Mouse (Mus musculus) megakaryocyte, adult 5-6 weeks (primary cell): ENCODE data around the gene Hivep2. TPM values are rescaled to one million over a fixed set of nuclear protein-coding genes. Genes with fewer than 3 reads are reported as not detected.

Experiments
- ATAC-seq: 2 replicates; pipeline ENCODE4 v1.8.0; 2016; ENCODE audit warnings: mild to moderate bottlenecking, inconsistent platforms; ENCODE audit not compliant: poor library complexity, severe bottlenecking
- total RNA-seq, 2 experiments: library from RNA; stranded (forward) in 1 of 2; stranded (reverse) in 1 of 2; fragments of 153-499, 151-499 nt in 1 of 2; fragments of 221-1000, 200-1000 nt in 1 of 2; gene quantifications; 2 replicates each; pipeline versions ENCODE4 v1.2.3 to v1.2.4; 2015 to 2017

Gene Hivep2
- total RNA-seq, 2 experiments from 2014 or later: 2.0 to 5.2 TPM

DNA sequence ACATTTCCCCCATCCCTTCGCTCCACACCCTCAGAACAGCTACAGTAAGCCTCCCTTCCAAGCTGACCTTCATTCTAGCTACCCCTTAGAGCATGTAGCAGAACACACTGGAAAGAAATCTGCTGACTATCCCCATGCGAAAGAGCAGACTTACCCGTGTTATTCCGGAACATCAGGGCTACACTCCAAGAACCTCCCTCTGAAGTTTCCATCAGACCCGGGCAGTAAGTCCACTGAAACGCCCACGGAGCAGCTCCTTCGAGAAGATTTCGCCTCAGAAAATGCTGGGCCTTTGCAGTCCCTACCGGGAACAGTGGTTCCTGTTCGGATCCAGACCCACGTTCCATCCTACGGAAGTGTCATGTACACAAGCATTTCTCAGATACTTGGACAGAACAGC, 165.4 kb downstream of the Hivep2 start:
- no peak for ATAC-seq

DNA sequence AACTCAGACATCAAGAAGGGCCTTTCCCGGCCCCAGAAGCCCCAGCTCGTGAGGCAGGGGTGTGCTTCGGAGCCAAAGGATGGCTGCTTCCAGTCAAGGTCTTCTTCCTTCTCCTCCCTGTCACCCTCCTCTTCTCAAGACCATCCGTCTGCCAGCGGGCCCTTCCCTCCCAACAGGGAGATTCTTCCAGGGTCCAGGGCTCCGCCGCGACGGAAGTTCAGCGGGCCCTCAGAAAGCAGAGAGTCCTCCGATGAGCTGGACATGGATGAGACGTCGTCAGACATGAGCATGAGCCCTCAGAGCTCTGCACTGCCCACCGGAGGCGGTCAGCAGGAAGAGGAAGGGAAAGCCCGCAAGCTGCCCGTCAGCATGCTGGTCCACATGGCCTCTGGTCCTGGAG, 166.2 kb downstream of the Hivep2 start:
- no peak for ATAC-seq

- peak; percentile 82 for ATAC-seq
Measured at GRCm38 (mm10) chr10:14132937-14133336, 167.1 kb downstream of the Hivep2 start.

DNA sequence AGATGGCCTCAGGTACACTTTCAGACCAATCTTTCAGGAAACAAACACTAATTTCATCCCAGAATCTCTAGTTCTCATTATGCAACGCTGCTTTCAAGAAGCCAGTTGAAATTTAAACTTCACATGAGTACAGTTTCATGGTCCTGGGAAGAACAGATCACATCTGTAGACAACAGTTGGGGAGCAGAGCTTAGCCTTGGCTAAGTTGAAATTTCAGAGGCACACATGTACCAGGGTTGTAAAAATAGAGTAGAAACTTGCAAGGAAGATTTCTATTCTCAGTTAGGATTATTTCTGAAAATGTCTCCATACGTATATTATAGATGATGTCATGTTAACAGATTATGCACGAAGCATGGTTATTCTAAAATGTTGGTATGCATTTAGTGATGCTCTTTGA, 172.8 kb downstream of the Hivep2 start:
- ATAC-seq: no peak

DNA sequence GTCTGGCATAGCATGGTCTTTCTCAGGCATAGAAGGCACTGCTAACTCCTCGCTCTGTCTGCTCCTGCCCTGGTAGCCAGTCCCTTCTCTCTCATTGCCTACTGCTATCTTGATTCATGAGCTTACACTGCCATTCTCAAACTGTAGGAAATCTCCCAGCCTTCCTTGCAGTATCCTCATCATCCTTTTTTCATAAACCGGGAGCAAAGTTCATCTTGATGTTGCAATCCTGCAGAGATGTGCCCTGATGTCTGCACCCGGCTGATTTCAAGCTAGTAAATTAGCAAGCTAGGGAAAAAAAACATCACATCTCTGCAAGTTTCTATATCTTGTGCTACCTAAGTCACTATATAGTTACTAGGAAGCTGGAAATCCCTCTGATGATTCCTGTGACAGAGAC, 179.0 kb downstream of the Hivep2 start:
- ATAC-seq: no peak

GRCm38 (mm10) chr10:14164829-14165228, 199.0 kb downstream of the Hivep2 start:
- no peak for ATAC-seq

DNA sequence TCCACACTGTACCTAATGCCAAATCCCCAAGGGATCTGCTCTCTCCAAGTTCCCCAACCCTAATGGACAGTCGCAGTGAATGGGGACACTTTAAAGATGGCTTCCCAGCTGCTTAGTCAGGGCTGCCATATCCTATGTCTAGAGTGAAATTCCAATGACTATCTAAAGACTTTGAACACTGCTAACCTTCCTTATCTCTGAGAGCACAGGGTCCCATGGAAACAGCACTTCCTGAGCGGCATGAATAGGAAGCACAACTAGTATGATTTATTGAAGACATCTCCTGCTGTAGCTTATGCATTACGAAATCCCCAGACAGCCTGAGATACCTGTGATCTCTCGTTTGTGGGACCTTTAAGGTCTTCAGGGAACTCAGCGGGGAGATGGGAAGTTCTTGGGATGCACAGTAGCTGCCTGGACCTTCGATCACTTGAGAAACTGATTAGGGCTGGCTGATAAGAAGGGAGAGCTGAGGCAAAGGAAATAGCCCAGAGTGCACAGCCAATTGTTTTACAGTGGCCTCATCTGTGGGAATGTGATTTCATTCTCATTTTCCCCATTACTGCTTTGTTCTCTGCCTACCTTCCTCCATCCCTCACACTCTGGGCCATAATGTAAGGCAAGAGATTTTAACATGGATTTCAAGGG, 202.4 kb downstream of the Hivep2 start:
- ATAC-seq: no peak

- ATAC-seq: no peak
Measured at GRCm38 (mm10) chr10:14168869-14169566, 203.1 kb downstream of the Hivep2 start.

GRCm38 (mm10) chr10:14174124-14174523, 208.2 kb downstream of the Hivep2 start:
- ATAC-seq: peak; percentile 91

DNA sequence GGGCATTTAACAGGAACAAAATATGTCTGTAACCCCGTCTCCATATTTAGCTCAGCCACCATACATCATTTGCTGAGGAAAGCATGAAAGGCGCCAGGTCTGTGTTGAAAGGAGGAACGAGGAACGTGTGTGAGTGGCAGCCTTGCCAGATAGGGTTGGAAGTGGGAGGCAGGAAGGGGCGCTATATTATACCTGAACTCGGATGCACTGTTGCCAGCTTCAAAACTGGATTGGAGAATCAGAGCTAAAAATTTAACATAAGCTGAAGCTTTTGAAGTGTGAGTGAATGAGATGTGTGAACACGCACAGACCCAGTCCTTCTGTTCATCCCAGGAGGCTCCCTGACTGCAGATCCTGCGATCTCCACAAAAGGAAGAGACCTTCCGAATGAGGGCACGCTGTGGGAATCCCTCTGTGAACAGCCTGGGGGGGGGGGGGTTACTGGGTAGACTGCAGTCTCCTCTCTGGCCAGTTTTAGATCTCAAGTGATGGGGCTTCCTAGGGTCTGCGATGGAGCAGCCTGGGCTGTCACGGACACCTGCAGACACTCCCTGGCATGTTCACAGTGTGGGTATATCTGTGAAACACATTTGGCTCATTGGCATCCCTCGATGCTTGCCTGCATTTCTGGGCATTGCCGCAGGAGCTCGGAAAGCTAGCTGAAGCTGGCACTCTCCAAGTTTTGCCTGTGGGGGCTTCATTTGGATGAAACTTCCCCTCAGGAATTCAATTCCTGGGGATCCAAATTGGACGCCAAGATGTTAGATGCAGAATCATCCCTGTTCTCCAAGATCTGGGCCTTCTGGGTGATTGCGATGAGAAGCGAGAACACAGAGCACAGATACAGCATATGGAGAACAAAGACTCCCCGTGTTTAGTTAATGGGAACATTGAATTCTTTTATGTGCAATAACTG, 213.8 kb downstream of the Hivep2 start:
- ATAC-seq: peak; percentile 59

GRCm38 (mm10) chr10:14186352-14186976, 220.6 kb downstream of the Hivep2 start:
- peak; percentile 86 for ATAC-seq

- peak; percentile 62 for ATAC-seq
Measured at GRCm38 (mm10) chr10:14189050-14189449, 223.2 kb downstream of the Hivep2 start.

GRCm38 (mm10) chr10:14191202-14191601, 225.3 kb downstream of the Hivep2 start:
- ATAC-seq: no peak

GRCm38 (mm10) chr10:14192156-14192555, 226.3 kb downstream of the Hivep2 start:
- ATAC-seq: no peak

DNA sequence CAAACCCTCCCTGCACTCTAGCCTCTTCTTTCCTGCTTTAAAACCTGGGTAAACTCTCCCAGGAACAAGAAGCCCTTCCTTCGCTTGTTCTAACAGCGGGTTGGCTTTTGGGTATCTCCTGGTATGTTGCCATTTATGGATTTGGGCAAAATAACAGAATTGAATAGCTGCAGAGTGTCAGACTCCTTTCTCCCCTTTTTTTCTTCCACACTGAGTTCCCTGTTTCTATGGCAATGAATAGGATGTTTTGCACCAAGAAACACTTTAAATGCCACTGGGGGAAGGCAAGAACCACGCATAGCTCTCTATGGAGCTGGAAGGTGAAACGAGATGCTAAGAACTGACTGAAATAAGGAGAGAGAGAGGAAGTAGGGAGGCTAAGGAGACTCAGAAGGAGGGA, 227.8 kb downstream of the Hivep2 start:
- no peak for ATAC-seq

DNA sequence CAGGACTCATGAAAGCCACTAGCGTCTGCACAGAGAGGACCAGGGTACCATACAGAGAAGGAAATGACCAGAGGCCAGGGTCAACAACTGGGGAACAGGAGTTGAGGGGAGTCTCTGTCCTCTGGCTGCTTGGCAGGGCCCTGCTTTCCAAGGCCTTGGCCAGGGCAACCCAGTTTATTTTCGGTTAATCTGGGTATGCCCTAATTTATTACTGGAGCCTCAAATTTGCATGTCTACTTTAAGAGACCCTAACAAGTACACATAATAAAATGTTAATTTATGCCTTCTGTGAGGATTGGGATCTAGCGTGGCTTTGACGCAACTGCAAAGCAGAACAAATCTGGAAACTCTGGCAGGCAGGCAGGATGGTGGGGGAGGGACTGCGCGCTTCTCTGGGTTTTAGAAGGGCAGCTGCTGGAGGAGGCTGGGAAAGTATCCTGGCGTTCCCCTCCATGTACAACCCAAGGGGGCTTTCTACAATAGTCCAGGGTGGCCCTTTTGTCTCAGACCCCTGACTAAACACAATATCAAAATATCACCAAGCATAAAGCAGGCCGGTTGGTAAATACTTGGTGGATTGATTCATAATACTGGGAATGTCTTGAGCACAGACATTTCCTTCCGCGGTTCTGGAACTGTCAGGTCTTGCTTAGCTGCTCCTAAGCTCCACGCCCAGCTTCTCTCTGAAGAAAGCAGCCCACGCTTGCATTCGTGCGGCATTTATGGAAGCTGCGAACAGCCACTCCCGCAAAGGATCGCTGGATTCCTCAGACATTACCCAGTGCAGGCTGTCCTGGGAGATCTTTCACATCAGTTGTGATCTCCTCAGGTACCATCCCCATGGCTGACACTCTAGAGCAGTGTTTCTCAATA, 230.1 kb downstream of the Hivep2 start:
- ATAC-seq: no peak

DNA sequence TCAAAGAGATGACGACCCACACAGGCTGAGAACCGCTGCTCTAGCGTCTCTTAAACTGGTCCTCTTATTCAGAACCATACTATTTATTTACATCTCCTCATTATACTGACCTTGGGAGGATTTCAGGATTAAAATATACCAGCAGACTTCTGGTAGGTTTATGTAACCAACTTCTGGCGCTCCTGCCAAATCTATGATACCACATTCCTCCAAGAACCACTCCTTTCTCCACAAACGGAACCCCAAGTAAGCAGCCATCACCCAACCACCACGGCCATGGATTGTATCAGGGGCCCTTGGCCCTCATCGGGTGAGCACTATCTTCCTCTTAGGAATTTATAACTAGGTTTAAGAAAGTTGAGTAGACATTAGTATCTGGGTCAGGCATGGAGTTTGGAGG, 230.9 kb downstream of the Hivep2 start:
- ATAC-seq: no peak

- ATAC-seq: peak; percentile 73
Measured at GRCm38 (mm10) chr10:14197261-14197660, 231.4 kb downstream of the Hivep2 start.

GRCm38 (mm10) chr10:14199332-14199731, 233.5 kb downstream of the Hivep2 start:
- no peak for ATAC-seq

DNA sequence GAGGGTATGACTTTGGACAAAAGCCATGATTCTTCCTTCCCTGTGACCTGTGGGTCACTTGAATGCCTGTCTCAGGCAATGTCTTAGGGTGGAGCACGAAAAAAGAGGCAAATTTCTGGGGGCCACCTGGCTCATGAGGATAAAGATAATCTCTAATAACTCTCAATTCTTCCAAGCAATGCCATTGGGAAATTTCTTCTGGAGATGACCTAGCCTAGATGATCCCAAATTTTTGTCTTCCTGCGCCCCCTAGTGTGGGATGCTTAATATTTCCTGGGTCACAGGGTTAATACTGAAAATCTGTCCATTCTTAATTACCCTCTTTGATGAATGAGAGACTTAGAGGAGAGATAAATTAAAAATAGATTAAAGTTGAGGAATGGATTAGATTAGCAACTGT, 234.4 kb downstream of the Hivep2 start:
- ATAC-seq: 0 out of 2 replicates have a peak, but pooled peaks have one; percentile 43
